Mouse (Mus musculus): ENCODE results near the gene Gm10521. TPM values are rescaled to one million over a fixed set of nuclear protein-coding genes. Genes with fewer than 3 reads are reported as not detected.

Gm10521 gene
- total RNA-seq (2023), result 10 to 100 TPM; 11.9 to 13.5 TPM

DNA sequence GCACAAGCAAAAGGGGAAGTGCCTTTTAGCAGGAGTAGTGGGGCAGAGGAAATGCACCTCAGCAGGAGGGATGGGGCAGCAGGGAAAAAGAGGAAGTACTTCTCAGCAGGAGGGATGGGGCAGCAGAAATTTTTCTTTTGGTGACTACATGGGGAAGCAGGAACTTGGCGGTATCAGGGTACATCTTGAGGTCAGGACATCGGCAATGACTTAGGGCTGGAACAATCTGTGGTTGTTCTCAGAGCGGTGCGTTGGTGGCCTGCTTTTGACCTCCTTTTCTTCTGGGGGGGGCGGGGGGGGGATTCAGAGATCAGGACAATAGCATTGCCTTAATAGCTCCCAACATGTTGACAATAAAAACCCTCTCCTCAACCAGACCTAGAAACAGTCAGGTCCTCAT, at the start of gene Gm10521:
Gene Gm10521 (plus strand): TSS at position 301 of the 400 bp plus-strand sequence.

DNA sequence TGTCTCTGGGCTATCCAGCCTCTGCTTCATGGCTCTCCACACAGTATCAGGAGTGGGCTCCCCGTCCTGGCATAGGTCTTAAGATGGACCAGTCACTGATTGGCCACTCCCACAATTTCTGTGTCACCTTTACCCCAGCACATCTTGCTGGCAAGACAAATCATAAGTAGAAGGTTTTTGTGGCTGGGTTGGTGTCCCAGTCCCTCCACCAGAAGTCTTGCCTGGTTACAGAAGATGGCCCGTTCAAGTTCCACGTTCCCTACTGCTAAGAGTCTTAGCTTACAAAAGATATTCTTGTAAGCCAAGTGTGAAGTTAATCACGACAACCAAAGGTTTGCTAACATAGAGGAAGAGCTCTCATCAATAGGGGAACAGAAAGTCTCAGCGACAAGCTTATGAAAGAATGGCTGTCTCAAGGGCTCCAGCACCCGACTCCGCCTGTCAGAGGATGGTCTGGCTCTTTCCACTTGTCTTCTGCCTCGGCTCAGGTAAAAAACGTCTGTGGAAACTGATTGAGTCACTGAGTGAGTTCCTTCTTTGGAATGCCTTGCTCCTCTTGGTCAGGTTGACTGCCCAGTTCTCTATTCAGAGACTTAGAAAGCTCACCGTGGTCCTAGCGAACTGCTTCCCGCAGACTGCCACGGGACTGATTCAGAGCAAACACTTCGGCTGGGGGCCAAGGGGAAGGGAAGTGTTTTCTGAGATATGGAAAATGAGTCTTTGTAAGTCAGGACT, 22.0 kb downstream of the Gm10521 start, which contains the start of gene Slamf6:
Gene Slamf6 (plus strand): TSS at position 211 of the 735 bp plus-strand sequence.

Other genes with a start within 250 kb of the Gm10521 start
- gene Slamf7, start 242.6 kb upstream of the Gm10521 start, total RNA-seq (2023), result 10 to 100 TPM; 26.0 to 31.1 TPM
- gene Cd48, start 213.7 kb upstream of the Gm10521 start, total RNA-seq (2023), result 100 to 1,000 TPM; 216 to 236 TPM
- gene Slamf1, start 128.5 kb upstream of the Gm10521 start, total RNA-seq (2023), result under 1 TPM; 0.60 to 0.70 TPM
- gene Cd84, start 56.0 kb upstream of the Gm10521 start, total RNA-seq (2023), result 100 to 1,000 TPM; 157 to 174 TPM
- 1 to 10 TPM; 3.1 to 3.3 TPM for gene Slamf6, start 21.9 kb downstream of the Gm10521 start, total RNA-seq (2023)
- 1 to 10 TPM; 1.5 to 3.1 TPM for gene Vangl2, start 132.8 kb downstream of the Gm10521 start, total RNA-seq (2023)
- gene Nhlh1, start 161.9 kb downstream of the Gm10521 start, total RNA-seq (2023), result not detected
- gene Copa, start 186.9 kb downstream of the Gm10521 start, total RNA-seq (2023), result 100 to 1,000 TPM; 172 to 193 TPM
- 100 to 1,000 TPM; 145 to 154 TPM for gene Ncstn, start 187.1 kb downstream of the Gm10521 start, total RNA-seq (2023)
- gene Pex19, start 231.1 kb downstream of the Gm10521 start, total RNA-seq (2023), result 10 to 100 TPM; 31.0 to 34.1 TPM

Data from monocyte, adult 59 days (primary cell).